Mouse (Mus musculus) adrenal gland, adult 2 months (tissue): ENCODE results near the gene Rfx8. TPM values are rescaled to one million over a fixed set of nuclear protein-coding genes. Genes with fewer than 3 reads are reported as not detected.

Experiments
- DNase-seq: peaks from one replicate; pipeline ENCODE4 v3.0.0; 2021
- polyA plus RNA-seq: library from polyadenylated mRNA; depleted of rRNA; stranded (reverse); fragments of >200 nt; gene quantifications from 2 replicates; pipeline ENCODE4 v1.2.3, GENCODE M21; 2012
- total RNA-seq, 2 experiments: library from RNA; stranded (reverse); gene quantifications; 2 replicates each; pipeline ENCODE4 v1.2.3; 2021

Gene Rfx8
- total and polyA plus RNA-seq, 3 experiments = 0.10 TPM; not detected in 2

DNA sequence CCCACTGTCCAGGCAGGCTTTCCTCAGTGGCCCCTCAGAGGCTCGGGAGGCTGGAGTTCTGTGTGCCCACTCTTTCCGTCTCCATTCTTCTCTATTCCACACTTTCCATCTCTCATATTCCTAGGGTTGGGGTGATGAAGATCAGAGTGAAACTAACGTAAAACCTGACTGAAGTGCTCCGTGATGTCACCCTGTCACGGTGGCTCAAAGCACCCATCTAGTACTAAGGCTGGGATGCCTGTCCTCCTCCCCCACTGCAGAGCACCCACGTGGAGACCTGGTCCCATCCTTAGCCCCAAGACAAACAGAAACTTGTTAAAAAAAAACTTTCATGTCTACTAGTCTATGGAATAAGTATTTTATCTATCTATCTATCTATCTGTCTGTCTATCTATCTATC lies 14.1 kb upstream of the Rfx8 start:
- no peak for DNase-seq

DNA sequence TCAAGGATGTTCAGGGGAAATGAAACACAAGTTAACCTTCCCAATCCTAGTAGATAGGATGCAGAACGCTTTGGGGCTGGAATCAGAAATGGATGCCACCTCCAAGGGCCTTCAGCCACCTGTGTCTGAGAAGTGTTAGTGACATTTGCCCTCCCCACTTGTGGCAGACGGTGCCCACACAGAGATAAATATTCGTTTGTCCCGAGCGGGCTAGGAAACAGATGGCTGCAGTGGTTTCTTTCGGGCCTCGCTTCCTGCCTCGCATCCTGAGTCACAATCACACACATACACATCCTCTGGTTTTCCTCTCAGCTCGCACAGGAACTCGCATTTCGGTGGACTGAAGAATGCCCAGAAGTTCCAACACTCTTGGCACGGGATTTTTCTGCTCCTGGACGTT lies 13.5 kb upstream of the Rfx8 start:
- peak; percentile 21 for DNase-seq

DNA sequence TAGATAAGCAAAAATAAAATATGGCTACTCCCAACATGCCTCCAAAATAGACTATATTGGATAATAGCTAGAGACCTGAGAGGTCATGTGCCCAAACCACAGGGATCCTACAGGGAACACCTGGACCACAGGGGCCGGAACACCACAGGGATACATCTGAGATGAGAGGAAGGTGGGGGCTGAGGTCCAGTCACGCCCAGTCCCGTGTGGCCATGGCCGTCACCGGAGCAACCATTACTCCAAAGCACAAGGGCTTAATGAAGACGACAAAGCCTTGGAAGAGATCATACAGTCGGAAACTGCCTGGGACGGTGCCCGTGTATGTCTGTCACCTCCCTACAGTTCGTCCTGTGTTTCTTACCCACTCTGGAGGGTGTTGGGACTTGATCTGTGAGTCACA lies 13.1 kb upstream of the Rfx8 start:
- no peak for DNase-seq

DNA sequence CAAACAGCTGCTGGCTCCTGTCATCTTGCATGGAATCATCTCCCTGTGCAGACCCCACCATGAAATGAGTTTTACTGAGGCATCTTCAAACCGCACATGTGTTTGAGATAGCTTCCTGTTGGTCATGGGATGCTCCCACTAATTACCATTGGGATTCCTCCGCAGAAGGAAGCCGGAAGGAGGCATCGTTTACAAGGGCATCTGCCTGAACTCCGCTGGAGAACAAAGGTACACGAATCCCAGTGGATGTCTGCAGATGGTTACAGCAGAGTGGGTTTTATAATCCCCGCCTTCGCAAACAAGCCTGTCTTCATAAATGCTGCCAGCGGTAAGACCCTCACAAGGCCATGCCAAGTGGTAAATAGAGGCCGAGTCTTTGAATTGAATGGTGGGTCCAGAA lies 11.3 kb upstream of the Rfx8 start:
- no peak for DNase-seq

DNA sequence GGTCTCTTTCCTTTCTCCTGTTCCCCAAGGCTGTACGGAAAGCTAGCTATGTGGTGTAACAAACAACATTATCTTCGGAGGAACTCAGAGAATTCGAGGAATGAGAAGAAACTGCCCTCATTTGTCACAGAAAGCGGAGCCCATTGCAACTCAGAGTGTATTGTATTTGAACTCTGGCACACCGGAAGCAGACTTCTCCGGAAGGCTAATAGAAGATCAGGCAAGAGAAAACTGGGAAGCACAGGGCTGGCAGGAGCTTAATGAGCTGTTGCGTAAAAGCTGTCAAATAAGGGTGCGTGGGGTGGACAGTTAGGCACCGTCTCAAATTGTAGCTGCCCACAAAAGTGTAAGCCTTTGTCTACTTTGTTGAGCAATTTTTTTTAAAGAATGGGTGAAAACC lies 10.7 kb upstream of the Rfx8 start:
- DNase-seq = peak; percentile 28

DNA sequence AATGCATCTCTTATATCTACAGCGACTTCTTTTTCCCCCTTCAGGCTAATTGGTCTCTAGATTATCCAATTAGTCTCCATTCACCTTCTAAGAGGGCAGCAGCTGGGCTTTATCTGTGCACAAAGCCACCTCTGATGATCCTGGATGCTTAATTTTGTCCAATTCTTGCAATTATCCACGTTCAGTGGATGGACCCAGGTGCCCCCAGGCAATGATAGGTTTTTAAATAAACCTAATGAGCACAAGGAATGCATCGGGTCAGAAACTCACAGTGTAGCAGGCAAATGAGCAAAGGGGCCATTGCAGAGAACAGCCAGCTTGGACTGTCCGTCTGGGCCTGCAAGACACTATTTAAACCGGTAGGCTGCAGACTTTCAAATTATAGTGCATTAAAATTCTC lies 10.1 kb upstream of the Rfx8 start:
- no peak for DNase-seq

DNA sequence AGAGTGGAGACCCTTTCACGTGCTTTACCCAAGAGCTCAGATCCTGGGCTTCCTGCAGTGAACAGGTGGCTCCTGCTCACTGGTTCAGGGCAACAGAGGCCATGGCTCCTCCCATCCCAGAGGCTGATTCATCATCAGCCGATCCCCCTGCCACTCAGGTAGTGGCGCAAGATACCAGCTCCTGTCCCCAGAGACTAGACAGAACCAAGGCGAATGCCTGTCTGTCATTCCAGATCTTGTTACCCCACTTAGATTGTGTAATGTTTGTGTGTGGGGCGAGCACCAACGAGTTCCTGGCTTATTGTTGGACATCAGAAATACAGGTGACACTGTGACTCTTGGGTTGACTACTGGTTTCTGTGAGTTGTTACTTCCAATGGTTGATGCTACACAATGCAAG lies 9.1 kb upstream of the Rfx8 start:
- DNase-seq = no peak

DNA sequence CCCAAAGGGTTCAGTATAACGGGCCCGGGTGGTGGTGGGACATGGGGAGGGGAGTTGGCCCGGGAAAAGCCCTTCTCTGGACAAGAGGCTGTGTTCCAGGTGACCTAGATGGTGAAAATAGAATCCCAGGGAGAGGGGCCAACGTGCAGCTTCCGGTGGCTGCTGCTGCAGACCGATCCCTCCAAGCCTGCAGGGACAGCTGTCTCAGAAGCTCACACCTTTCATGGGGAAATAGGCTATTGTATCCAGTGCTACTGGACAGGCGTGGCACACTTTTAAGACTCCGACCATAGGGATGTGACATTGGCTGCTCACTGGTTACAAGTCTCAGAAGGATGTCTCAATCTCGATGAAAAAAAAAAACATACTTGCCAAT lies 542 bp upstream of the Rfx8 start:
- DNase-seq = no peak

DNA sequence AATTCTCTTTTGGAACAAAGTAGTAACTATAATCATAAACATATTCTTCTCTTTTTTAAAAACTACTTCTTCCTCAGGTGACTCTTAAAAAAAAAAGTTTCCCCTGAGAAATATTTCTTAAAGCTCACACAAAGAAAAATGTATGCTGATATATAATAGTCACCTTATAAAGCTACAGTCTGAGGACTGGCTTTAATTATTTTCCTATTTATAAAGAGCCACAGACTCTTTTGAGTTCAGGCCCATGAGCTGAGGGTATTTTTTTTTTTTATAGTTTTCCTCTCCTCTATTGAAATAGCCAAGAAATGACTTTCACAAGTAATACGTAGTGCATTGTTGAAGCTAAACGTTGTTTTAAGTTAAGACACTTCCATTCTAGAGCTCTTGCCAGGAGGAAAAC lies 611 bp downstream of the Rfx8 start:
- DNase-seq = no peak

DNA sequence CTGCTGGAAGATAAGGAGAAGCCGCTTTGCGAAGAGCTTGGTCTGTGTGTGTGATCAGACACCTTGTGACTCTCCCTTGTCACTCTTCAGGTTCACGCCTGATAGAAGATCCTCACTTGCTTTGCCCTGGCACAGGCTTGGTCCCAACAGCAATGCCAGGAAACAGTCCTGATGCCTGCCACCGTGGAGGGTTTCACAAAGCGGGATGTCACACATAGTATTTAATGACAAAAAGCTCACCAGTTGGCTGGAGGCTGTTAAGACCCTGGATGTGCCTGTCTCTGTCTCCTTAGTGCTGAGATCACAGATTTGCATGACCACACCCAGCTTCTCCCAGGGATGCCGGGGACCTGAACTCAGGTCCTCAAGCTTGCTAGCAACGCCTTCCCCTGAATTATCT lies 5.2 kb downstream of the Rfx8 start:
- no peak for DNase-seq

DNA sequence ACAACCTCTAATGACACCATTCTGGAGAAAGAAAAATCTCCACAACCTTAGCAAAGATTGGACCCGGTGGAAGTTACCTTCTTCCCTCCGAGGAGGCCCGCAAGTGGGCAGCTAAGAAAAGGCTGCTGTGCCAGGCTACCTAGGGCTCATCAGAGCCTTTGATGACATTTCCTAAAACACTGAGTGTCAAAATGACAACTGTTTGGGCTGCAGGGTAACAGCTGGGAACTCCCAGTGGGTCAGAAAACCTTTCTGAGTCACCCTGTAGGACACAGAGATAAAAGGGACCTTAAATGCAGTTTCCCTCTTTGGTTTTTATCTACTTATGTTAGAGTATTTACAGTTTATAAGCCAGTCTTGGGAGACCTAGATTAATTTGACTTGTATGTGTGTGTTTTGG lies 6.1 kb downstream of the Rfx8 start:
- no peak for DNase-seq

DNA sequence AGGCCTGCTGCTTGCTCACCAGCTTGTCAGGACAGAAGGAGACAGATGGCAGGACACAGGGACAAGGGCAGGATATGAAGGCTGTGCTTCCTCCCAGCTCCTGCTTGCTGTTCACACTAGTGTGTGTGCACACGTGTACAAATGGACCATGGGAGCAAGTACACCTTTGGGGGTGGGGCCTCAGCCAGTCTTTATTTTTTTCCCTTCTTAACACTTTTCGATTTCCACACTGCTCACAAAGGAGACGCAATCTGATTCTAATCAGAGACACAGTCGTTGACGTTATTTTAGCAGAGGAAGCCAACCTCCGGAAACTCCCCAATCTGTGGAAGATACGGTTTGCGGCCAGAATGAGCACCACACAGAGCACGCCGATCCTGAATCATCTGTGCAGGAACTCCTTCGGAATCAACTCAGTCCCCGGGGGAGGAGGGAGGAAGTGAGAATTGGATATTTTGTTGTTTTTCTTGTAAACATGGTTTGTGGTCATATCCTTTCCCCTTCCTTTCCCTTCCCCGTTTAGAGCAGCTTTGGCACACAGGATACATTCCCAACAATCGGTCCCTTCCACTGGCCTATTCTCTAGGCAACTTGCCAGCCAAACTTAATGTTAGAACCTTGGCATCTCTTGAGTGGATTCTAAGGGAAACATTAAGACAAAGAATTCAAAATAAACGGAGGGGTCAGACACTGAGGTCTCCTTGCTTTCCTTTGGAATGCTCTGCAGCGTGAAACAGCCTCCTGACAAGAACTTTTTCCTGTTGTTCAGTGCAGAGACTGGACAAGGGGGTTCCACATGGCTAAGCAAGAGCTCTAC lies 6.7 kb downstream of the Rfx8 start:
- DNase-seq = peak; percentile 62

DNA sequence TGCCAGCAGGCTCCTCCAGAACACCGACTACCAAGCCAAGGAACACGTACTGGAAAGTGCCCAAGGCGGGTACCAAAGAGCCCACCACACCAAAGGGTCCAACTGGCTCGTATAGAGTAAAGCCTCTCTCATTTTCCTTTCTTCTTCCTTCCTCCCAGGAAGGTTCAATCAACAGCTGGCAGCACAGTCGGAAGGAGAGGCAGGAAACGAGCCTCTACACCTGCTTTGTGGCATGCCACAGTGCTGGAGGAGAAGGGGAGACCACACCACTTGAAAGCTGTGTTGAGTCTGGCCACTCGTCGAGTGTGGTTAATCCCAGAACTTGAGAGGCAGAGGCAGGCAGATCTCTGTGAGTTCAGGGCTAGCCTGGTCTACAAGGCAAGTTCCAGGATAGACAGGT lies 7.5 kb downstream of the Rfx8 start:
- no peak for DNase-seq

DNA sequence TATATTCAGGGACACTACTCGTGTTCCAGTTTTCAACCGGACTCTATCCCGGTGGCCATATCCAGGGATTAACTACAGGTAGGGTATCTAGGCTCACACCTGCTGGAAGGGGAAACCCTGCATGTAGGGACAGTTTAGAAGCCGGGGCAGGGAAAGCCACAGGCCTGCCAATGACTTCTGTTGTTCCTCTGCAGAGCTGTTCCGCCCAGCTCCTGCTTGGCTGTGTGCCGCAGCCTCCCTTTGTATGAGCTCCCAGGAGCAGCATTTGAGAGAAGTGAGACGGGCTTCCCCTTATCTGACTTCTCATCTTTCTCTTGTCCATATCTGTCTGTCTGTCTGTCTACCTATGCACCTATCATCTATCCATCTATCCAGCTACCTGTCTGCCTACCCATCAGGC lies 8.5 kb downstream of the Rfx8 start:
- DNase-seq = peak; percentile 34

DNA sequence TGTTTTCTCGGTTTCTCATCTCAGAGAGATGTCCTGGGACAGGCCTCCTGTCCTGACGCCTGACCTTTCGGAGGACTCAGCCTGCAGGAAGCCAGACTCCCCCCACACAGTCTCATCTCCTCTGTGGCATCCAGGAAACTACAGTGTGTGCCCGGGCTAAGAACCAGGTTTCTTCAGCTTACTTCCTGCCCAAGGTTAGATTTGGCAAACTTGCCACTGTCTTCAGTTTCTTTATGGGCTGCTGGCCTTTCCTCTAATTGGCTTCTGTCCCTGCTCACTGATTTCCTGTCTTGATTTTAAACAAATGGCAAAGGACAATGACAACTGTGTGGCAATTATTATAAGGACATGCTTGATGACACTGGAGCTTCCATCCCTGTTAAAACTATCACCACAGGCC lies 10.2 kb downstream of the Rfx8 start:
- peak; percentile 52 for DNase-seq

DNA sequence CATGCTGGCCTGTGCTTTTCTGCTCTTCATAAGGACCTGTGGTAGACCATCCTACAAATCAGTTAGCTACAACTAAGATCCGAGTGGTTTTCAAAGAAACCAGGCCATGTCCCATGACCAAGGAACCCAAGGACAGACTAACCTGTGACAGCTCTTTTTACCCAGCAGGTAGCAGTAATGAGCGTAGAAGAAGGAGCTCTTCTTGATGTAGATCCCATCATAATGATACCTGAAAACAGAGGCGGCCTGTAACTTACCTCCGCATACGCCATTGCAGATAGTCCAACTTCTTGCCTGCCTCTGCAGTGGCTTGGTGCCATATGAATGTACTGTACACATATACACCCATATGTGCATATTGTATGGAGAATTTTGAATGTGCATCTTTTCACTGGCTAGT lies 10.8 kb downstream of the Rfx8 start:
- DNase-seq = no peak

DNA sequence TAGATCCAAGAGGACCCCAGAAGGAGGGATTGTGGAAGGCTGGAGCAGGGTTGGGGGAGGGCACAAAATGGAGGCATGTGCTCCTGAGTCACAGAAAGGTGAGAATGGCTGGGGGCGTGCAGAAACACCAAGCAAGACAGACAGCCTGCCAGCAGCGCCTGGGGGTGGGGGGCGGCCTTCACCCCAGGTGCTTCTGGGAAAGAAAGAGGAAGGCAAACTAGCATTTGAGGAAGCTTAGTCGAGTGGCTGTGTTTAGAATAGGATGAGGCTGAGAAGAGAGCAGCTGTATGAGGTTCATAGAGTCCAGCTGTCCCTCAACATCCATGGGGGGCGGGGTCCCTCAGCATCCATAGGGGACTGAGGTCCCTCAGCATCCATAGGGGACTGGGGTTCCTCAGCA lies 12.0 kb downstream of the Rfx8 start:
- no peak for DNase-seq

DNA sequence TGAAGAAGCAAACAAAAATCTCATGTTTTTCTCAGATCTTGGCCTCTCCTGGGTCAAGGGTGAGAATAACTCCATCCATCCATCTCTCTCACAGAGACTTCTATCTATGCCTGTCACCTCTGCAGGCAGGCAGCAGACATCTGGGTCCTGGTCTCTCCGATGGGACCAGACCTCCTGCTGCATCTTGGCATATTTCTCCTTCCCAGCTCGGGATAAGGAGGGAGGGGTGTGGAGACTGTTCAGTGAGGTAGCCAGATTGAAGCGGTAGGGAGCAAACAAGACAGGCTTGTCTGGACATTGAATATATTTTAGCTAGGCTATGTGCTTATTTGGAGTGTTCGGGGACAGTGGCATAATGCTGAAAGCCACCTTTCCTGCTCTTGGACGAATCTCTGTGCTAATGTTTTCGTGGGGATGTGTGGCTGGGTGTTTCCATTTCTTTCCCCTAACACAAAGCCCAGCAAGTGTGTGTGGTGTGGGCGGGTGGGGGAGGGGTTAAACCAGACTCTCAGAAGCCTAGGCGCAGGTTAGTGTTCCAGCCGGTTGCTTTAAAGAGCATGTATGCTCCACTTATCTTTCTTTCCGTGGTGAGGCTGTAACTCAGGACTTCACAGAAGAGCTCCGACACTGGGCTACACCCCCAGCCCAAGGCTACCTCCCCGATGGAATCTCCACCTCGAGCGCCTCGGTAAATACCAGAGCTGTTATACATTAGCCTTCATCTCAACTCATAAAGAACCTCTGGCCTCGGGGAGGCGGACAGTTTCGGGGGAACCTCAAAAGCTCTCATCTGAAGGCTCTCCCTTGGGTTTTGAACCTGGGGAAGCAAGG lies 18.4 kb downstream of the Rfx8 start:
- DNase-seq = no peak

DNA sequence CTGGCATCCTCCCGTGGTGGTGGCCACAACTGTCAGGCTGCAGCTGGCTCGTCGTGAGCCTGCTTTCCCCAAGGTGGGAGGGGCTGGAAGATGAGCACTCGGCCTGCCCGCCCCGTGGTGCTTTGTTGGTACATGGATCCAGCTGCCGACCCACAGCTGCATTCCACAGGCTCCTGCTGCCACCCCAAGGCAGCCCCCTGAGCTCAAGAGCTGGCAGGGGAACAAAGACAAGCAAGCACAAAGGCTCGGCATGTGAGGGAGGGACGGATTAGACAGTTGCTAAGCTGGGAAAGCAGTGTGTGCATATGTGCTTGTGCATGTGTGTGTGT lies 19.6 kb downstream of the Rfx8 start:
- no peak for DNase-seq

DNA sequence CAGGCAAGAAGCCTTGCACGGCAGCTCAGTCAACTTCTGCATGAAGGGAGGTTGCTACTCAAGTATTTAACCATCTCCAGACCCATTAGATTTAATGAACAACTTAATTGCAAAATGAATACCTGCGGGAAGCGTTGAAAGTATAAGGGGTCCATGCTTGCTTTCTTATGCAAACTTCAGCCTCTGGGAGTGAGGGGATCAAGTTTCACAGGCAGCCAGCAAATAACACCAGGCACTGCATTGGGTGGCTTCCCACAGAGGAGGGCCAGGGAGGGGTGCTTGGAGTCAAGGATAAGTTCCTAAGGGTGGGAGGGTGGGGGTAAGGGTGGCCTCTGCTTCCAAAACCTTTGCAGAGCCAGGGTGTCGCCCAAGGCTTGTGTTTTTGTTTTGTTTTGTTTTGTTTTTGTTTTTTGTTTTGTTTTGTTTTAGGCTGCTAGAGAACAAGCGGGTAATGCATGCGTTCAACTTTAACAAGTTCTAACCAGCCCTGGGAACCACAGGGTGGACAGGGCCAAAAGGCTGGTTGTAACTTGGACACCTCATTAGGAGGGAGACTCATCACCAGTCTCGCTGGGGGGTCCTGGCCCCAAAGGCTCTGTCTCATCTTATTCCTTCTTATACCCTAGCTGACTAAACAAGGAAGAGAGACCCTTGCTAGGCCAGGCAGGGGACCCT lies 20.1 kb downstream of the Rfx8 start:
- DNase-seq = no peak

DNA sequence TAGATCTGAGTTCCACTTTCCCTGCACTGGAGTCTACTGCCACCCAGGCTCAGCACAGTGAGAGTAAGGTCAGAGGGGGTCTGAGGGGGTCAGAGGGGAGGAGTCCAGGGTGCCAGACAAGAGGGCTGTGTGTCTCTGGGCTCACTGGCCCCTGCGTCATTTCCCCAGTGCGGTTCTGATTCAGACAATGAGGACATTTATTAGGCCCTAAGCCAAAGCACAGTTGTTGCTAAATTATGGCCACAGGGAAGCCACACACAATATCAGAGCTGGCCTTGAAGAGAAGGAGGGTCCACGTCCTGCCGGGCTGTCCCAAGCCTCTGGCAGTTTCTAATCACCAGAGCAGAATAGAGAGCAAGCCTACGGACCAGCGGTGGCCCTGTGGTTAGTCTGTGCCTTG lies 22.3 kb downstream of the Rfx8 start:
- peak; percentile 63 for DNase-seq

DNA sequence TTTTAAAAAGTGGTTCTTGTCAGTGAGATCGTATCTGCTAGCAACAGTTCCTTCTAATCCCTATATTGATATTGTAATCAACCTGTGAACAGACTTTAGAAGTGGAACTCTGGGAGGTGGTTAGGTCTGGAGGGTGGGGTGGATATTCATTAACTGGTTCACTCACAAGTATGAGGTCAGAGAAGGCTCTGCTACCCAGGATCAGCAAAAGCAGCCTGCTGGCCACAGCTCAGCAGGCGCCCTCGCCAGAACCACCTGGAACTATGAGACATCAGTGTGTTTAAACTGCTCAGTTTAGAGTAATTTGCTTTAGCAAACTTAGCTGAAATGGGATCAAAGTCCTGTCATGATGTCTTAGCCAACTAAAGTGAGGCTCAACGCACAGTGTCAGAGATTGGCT lies 25.6 kb downstream of the Rfx8 start:
- no peak for DNase-seq

DNA sequence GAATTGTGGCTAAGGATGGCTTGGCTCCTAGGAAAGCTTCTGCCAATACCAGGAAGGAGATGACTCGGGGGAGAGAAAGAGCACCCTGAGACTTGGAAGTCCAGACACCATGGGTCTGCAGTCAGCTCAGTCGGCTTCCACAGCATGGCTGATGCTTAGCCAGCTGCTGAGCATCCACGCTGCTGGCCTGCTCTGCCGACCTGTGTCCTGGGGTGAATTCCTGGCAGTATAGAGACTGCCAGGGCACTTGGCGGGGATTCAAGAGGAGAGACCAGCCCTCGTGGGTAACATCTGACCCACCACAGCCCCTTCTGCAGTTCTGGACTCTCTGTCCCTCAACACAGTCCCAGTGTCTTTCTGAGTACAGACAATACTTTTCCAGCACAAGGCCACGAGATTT lies 26.0 kb downstream of the Rfx8 start:
- DNase-seq = no peak
